Comparison of ENCODE assay signal across 32 mouse cellular contexts in the genomic region with DNA sequence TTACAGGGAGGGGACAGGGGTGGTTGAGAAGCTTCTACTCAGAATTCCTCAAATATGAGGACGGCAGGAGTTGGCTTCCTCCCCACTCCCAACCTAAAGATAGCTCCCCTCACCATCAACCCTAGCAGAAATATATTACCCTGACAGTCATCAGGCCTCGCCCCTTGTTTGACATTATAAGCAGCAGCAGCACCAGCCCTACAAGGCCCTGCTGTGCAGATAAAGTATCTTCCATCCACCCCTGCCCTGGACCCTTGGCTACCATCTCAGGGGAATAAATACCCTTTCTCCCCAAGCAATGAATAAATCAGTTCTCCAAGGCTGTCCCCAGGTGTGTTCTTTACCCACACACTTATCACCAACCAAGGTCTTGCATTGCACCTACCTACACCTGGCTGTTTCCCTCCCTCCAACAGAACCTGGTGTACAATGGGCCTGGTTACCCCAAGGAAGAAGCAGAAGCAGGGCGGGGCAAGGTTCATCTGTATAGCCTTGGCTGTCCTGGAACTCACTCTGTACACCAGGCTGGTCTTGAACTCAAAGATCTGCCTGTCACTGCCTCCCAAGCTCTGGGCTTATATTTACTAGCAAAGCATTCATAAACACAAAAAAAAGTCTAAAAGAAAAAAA. TPM values are rescaled to one million over a fixed set of nuclear protein-coding genes. Genes with fewer than 3 reads are reported as not detected.
DNase-seq lines count a peak whose midpoint lies in the region; ATAC-seq and TF ChIP-seq lines count a peak whose summit lies in the region.
"Had no signal": no experiment of that assay in that cellular context is flagged by ENCODE, and none has a peak within 500 bp of the region (broad histone marks: within the 10 kb centered on the region; RNA-seq: fewer than 3 reads in every experiment).

No protein-coding gene starts in this region.

- peak overlapping the region; percentile 46 for H3K27ac ChIP-seq in heart, embryonic 13.5 days (replicated peaks)
- no peak overlapping the region for H3K27ac ChIP-seq in liver, embryonic 12.5 days
- no peak overlapping the region for H3K27ac ChIP-seq in liver, postnatal 0 days (ENCODE audit: low read depth)
- no peak overlapping the region for H3K27ac ChIP-seq in intestine, postnatal 0 days (ENCODE audit: low read depth, low read length)
- H3K27ac ChIP-seq: kidney, postnatal 0 days; midbrain, embryonic 12.5 days; neural tube, embryonic 13.5 days had no signal

- WGBS in heart, embryonic 13.5 days, result 58% methylated on average over 3 of the region's 3 CpGs
- WGBS in liver, embryonic 12.5 days (ENCODE audit: insufficient replicate concordance), result 53% methylated on average over 3 of the region's 3 CpGs
- 70% methylated on average over 3 of the region's 3 CpGs for WGBS in liver, postnatal 0 days (ENCODE audit: insufficient replicate concordance)
- 57% methylated on average over 3 of the region's 3 CpGs for WGBS in intestine, postnatal 0 days

- H3K36me3 ChIP-seq in heart, embryonic 13.5 days, result peaks cover 10% of the 10 kb centered on the region
- H3K36me3 ChIP-seq in liver, embryonic 12.5 days, result peaks cover 10% of the 10 kb centered on the region
- H3K36me3 ChIP-seq in liver, postnatal 0 days (replicated peaks; ENCODE audit: insufficient read depth, low read length), result peaks cover under 1% of the 10 kb centered on the region; the same call in 1 of the 2 replicates
- H3K36me3 ChIP-seq in intestine, postnatal 0 days (ENCODE audit: control insufficient read depth, insufficient read depth), result peaks cover 2% of the 10 kb centered on the region

- peaks cover 36% of the 10 kb centered on the region for H3K4me1 ChIP-seq in heart, embryonic 13.5 days
- peaks cover 55% of the 10 kb centered on the region for H3K4me1 ChIP-seq in liver, embryonic 12.5 days
- peaks cover 20% of the 10 kb centered on the region for H3K4me1 ChIP-seq in liver, postnatal 0 days (ENCODE audit: insufficient read depth)
- peaks cover 3% of the 10 kb centered on the region; the same call in 1 of the 2 replicates for H3K4me1 ChIP-seq in intestine, postnatal 0 days (replicated peaks; ENCODE audit: control insufficient read depth, insufficient read depth, low read length)

- H3K27me3 ChIP-seq in heart, embryonic 13.5 days (replicated peaks), result no peaks in the 10 kb centered on the region
- H3K27me3 ChIP-seq in liver, embryonic 12.5 days (replicated peaks), result no peaks in the 10 kb centered on the region
- no peaks in the 10 kb centered on the region for H3K27me3 ChIP-seq in liver, postnatal 0 days (ENCODE audit: insufficient read depth, low read length)
- H3K27me3 ChIP-seq in intestine, postnatal 0 days (replicated peaks; ENCODE audit: control insufficient read depth, insufficient read depth, low read length), result no peaks in the 10 kb centered on the region
- H3K27me3 ChIP-seq: CH12.LX; midbrain, embryonic 12.5 days; neural tube, embryonic 13.5 days had no signal

- TF ChIP-seq CTCF in liver, postnatal 0 days (IDR thresholded peaks at IDR 0.05; ENCODE audit: low read depth), result no peak
- no peak for TF ChIP-seq CTCF in intestine, postnatal 0 days (IDR thresholded peaks at IDR 0.05; ENCODE audit: low read depth)

- H3K4me3 ChIP-seq in heart, embryonic 13.5 days, result no peak overlapping the region
- no peak overlapping the region for H3K4me3 ChIP-seq in liver, embryonic 12.5 days
- H3K4me3 ChIP-seq in liver, postnatal 0 days (ENCODE audit: low read depth, low read length), result no peak overlapping the region
- H3K4me3 ChIP-seq in intestine, postnatal 0 days (ENCODE audit: low read depth, low read length), result no peak overlapping the region
- H3K4me3 ChIP-seq: midbrain, embryonic 12.5 days; neural tube, embryonic 13.5 days had no signal

- TF ChIP-seq EP300 in liver, postnatal 0 days (IDR thresholded peaks at IDR 0.05; ENCODE audit: low read depth), result no peak

- no peak for DNase-seq in heart, adult 8-10 months (ENCODE audit: low spot score)
- no peak for DNase-seq in liver, postnatal 0 days
- no peak for DNase-seq in retina, embryonic 14.5 days (ENCODE audit: low spot score)
- no peak for DNase-seq in adrenal gland, postnatal 25 days
- DNase-seq: adrenal gland, adult 2 months; B cell, adult 2 months; cerebellum, adult 18-20 months; cerebellum, postnatal 14 days; gastrocnemius, postnatal 10 days; heart, postnatal 10 days; kidney, adult 11 months; layer of hippocampus, adult 9-11 months; lung, embryonic 14.5 days; right cerebral cortex, adult 18-20 months; right cerebral cortex, postnatal 4 days; thymus, postnatal 25 days had no signal

- H3K4me2 ChIP-seq in heart, embryonic 13.5 days, result no peak overlapping the region
- no peak overlapping the region for H3K4me2 ChIP-seq in liver, embryonic 12.5 days
- H3K4me2 ChIP-seq in liver, postnatal 0 days (ENCODE audit: low read depth, low read length), result no peak overlapping the region
- no peak overlapping the region for H3K4me2 ChIP-seq in intestine, postnatal 0 days (replicated peaks; ENCODE audit: low read depth)
- H3K4me2 ChIP-seq: lung, embryonic 14.5 days; midbrain, embryonic 12.5 days; neural tube, embryonic 13.5 days had no signal

- H3K9ac ChIP-seq in heart, embryonic 13.5 days, result 0 out of 2 replicates have a peak overlapping the region, but pooled peaks have one; percentile 50
- no peak overlapping the region for H3K9ac ChIP-seq in liver, embryonic 12.5 days
- H3K9ac ChIP-seq in liver, postnatal 0 days (replicated peaks), result no peak overlapping the region
- no peak overlapping the region for H3K9ac ChIP-seq in intestine, postnatal 0 days (ENCODE audit: low read depth, low read length)
- H3K9ac ChIP-seq: lung, embryonic 14.5 days; midbrain, embryonic 12.5 days; neural tube, embryonic 13.5 days had no signal

- no peak for ATAC-seq in heart, embryonic 13.5 days (ENCODE audit: extremely low read depth, insufficient number of reproducible peaks, low FRiP score, low TSS enrichment)
- peak; percentile 59 for ATAC-seq in liver, embryonic 12.5 days
- no peak for ATAC-seq in liver, postnatal 0 days
- ATAC-seq in intestine, postnatal 0 days, result 0 out of 2 replicates have a peak, but pooled peaks have one; percentile 33
- ATAC-seq: forebrain, embryonic 14.5 days; hindbrain, embryonic 16.5 days had no signal

- no peaks in the 10 kb centered on the region for H3K9me3 ChIP-seq in heart, embryonic 13.5 days
- no peaks in the 10 kb centered on the region for H3K9me3 ChIP-seq in liver, embryonic 12.5 days (replicated peaks)
- no peaks in the 10 kb centered on the region for H3K9me3 ChIP-seq in liver, postnatal 0 days (ENCODE audit: low read length)
- no peaks in the 10 kb centered on the region for H3K9me3 ChIP-seq in intestine, postnatal 0 days (ENCODE audit: control insufficient read depth)
- H3K9me3 ChIP-seq: G1E; midbrain, embryonic 12.5 days; neural tube, embryonic 13.5 days had no signal

RNA-seq across cellular contexts. Expression of a gene that starts 15.4 kb away (rescaled TPM):
- polyA plus RNA-seq in heart, embryonic 13.5 days (2015; fragmentation: Nextera tagmentation; extraction: Ambion mirVana), result 132 and 153 TPM in 2 replicates
- 10 to 100 TPM; 67.8 to 79.9 (median 75.9) TPM for total RNA-seq in heart, adult 8-10 months (2022)
- 106 and 107 TPM in 2 replicates for polyA plus RNA-seq in liver, embryonic 12.5 days (2016; fragmentation: Nextera tagmentation; extraction: Ambion mirVana)
- polyA plus RNA-seq in liver, postnatal 0 days (2015; fragmentation: Nextera tagmentation; extraction: Ambion mirVana), result 84.0 and 93.8 TPM in 2 replicates
- polyA plus RNA-seq in intestine, postnatal 0 days (2015; fragmentation: Nextera tagmentation; extraction: Ambion mirVana), result 290 and 292 TPM in 2 replicates
- 162 and 209 TPM in 2 replicates for total RNA-seq in adrenal gland, postnatal 25 days (2021)

RNA-seq across cellular contexts. Expression of a gene that starts 44.0 kb away (rescaled TPM):
- 0.10 TPM in 1 of 2 replicates, not detected in the other for polyA plus RNA-seq in heart, embryonic 13.5 days (2015; fragmentation: Nextera tagmentation; extraction: Ambion mirVana)
- under 1 TPM in 2 of 4 experiments, not detected in 2; 0.12 to 0.16 TPM for total RNA-seq in heart, adult 8-10 months (2022)
- polyA plus RNA-seq in liver, embryonic 12.5 days (2016; fragmentation: Nextera tagmentation; extraction: Ambion mirVana), result not detected in 2 replicates
- not detected in 2 replicates for polyA plus RNA-seq in liver, postnatal 0 days (2015; fragmentation: Nextera tagmentation; extraction: Ambion mirVana)
- polyA plus RNA-seq in intestine, postnatal 0 days (2015; fragmentation: Nextera tagmentation; extraction: Ambion mirVana), result not detected in 2 replicates
- 39.6 and 47.1 TPM in 2 replicates for total RNA-seq in adrenal gland, postnatal 25 days (2021)
- total RNA-seq: CH12.LX; granulocyte monocyte progenitor cell, adult 5-6 weeks; left cerebral cortex, adult 18-20 months; megakaryocyte, adult 5-6 weeks had no signal
- polyA plus RNA-seq: embryonic facial prominence, embryonic 14.5 days; G1E; hindbrain, embryonic 16.5 days; kidney, postnatal 0 days; large intestine, adult 2 months; neural tube, embryonic 13.5 days; stomach, embryonic 14.5 days had no signal

RNA-seq across cellular contexts. Expression of a gene that starts 57.4 kb away (rescaled TPM):
- 0.09 TPM in 2 replicates for polyA plus RNA-seq in heart, embryonic 13.5 days (2015; fragmentation: Nextera tagmentation; extraction: Ambion mirVana)
- under 1 TPM in 1 of 4 experiments, not detected in 3; 0.22 TPM for total RNA-seq in heart, adult 8-10 months (2022)
- not detected in 2 replicates for polyA plus RNA-seq in liver, embryonic 12.5 days (2016; fragmentation: Nextera tagmentation; extraction: Ambion mirVana)
- not detected in 2 replicates for polyA plus RNA-seq in liver, postnatal 0 days (2015; fragmentation: Nextera tagmentation; extraction: Ambion mirVana)
- polyA plus RNA-seq in intestine, postnatal 0 days (2015; fragmentation: Nextera tagmentation; extraction: Ambion mirVana), result not detected in 2 replicates
- total RNA-seq in adrenal gland, postnatal 25 days (2021), result not detected in 2 replicates
- total RNA-seq: adrenal gland, adult 2 months; CH12.LX; G1E; granulocyte monocyte progenitor cell, adult 5-6 weeks; megakaryocyte, adult 5-6 weeks had no signal
- polyA plus RNA-seq: adrenal gland, adult 2 months; G1E; large intestine, adult 2 months; lung, embryonic 14.5 days; midbrain, embryonic 12.5 days; stomach, embryonic 14.5 days had no signal

Comparison
In these comparisons a context has a peak if more than half of its experiments do, and no peak if none do; other contexts are left out.
1. ATAC-seq: peak in liver, embryonic 12.5 days (single experiment) and intestine, postnatal 0 days (single experiment); none in heart, embryonic 13.5 days (single experiment) and liver, postnatal 0 days (single experiment).